Mouse (Mus musculus): ENCODE measurements around the gene Cabin1.

Gene Cabin1

DNA sequence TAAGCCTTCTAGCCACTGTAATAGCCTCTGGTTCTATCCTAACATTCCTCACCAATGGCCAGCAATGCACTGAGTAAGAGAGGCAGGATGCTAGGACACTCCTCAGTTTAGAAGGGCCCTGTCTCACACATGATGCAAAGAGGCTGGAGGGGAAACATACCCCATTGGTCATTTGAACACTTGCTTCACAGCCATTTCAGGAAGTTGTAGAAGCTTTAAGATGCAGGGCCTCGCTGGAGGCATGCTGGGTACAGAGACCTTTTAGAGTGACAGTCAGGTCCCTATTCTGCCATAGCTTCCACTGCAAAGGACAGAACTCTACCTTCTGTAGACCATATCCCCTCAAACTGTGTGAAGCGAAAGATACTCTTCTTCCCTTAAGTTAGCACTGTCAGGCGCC lies 66.4 kb downstream of the Cabin1 start:
- no peak for DNase-seq

GRCm38 (mm10) chr10:75696597-75697355 lies 67.4 kb downstream of the Cabin1 start:
- DNase-seq = no peak

GRCm38 (mm10) chr10:75695521-75695920 lies 68.6 kb downstream of the Cabin1 start:
- no peak for DNase-seq

GRCm38 (mm10) chr10:75695078-75695477 lies 69.1 kb downstream of the Cabin1 start:
- DNase-seq = no peak

DNA sequence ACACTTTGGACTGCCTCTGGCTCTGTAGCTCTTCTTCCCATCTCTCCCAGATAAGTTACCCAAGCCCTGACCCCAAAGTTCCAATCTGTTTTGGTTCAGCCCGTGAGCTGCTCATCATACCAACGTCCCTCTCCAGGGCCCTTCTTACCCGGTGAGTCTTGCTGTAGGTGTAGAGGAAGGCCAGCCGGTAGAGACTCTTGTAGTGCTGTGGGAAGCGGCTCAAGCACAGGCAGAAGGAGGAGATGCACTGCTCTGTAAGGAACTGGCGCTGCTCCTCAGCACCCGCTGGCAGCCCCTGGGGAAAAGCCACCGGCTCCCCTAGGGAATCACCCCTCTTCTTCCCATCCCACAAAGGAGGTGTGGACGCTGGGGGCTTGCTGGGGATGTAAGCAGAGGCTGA lies 69.6 kb downstream of the Cabin1 start:
- DNase-seq = no peak

DNA sequence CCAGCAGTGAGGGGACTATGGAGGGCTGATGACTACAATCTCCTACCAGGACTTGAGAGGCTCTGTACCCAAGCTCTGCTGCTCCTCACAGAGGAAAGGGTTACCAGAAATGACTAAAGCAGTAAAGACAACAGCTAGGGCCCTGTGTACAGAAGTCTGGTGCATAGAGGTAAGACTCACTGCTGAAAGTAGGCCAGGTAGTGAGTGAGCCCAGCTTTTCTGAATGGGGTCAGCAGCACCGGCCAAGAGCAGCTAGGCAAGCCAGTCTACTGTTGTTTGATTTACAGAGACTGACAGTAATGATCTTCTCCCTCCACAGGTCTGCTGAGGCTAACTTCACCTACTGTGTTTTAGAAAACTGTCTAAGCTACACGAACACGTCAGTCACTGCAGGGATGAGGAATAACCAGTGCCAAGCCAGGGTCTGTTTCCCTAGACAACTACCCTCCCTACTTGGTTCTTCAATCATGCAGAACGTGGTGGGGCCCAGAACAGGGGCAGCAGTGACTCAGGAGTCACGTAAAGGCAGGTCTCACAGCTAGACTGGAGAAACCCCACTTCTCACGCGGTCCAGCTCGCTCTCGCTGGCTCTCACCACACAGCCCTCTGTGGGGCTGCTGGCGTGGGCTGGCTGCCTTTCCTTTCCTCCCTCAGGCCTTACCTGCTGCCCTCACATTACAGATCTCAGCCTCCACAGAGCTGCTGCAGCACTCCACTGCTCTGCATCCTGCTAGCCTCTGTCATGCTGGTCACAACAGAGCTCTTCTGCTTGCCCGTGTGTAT lies 70.5 kb downstream of the Cabin1 start:
- DNase-seq = no peak

DNA sequence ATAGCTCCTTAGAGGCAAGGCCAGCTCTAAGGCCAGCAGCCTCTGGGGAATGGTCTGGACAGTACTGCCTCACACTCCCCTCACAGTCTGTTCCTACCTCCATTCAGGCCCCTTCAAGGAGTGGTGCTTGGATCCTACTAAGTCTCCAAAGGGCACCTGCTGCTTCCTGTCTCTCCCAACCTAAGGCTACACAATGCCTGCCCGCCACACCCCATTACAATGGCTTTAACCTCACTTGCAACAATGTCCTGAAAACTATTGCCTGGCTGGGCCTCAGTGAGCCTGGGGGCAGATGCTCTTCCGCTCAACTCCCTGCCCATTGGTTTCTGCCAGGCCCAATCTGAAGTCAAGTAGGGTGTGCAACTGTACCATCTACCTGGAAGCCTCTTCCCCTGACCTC lies 75.5 kb downstream of the Cabin1 start:
- no peak for DNase-seq

DNA sequence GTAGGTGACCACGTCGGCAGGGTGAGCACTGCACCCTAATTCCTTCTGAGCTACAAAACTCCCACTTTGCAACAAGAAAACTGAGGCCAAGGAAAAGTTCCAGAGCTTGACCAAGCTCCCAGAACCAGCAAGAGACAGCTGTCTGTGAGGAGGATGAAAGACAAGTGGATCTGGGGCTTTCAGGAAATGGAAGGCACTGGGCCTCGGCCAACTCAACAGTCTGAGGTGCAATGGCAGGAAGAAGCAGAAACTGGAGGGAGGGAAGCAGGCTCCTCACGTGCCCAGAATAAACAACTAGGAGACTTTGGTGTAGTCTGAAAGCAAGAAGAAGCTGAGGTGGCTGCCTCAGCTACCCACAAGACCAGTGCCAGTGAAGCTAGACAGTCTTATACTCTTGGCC lies 77.4 kb downstream of the Cabin1 start:
- DNase-seq = no peak

DNA sequence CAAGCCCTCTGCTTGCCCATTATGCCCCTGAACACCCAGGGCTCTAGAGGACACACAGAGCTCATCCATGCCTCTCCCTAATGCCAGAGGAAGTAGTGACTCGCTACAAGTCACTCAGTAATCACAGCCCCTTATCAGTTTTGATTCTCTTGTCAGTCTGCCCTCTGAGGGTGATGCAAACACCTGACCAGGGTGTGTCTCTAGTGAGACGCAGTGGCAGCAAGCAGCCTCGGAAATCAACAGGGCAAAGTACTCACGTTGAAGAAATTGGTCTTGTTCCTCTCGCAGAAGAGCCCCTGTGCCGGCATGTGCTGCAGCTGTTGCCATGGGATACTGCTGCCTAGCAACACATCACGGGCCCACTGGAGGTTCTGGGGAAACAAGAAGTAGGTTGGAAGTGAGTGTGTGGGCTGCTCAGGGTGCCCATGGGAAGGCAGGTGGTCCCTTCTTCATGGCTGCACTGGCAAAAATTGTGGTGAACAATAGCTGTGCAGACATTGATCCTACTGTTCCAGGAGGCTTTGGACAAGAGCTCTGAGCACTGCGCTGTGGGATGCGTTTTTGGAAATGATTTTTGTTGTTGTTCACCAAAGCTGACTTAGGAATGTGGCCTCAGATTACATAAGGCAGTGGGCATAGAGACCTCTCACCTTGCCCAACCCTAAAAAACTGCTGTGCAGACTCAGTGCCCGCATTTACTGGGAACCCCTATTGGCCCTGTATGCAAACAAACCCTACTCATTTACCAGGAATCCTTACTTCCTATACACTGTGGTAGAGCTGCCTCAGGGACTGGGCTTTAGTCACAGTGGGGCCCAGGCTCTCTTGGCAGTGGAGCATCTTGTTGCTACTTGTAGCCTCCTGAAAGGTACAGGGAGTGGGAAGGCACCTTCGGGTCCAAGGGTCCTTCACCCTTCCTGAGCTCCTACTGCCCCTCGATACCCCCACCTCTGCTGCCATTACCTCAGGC lies 79.8 kb downstream of the Cabin1 start:
- DNase-seq = no peak

DNA sequence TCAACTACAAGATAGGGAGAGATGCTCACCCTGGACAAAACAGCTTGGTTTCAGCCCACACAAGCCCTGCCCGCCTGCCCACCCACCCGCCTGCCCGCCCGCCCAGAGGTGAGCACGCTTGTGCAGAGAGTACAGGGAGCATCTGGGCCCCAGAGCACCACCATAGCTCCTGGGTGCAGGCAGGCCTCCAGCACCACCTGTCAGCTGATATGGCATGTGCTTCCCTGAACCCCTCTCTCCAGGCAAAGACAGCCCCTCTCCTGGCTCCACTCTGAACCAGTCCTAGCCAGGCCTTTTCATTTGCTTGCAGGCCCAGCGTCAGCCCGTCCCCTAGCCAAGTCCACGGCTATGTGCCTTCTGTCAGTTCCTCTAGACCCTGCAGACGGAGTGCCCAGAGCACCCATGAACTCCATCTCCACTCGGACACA lies 83.6 kb downstream of the Cabin1 start:
- no peak for DNase-seq

DNA sequence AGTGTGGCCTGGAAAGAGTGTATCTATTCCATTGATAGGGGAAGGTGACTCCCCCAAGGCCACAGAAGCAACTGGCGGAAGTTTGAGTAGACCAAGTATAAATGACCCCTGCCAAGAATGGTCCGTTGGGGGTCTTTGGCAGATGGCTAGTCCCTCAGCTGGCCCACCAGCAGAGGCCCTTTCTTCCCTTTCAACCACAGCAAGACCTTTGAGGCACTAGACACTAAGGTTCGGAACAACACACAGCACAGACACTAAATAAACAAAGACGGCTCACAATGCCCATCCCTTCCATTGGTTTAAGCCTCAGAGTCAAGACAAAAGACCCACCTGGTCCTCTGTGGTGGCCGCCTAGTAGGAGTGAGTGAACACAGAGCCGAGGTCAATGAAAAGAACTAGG lies 84.9 kb downstream of the Cabin1 start:
- no peak for DNase-seq

- no peak for DNase-seq
These were observed 86.2 kb downstream of the Cabin1 start for GRCm38 (mm10) chr10:75677989-75678388.

DNA sequence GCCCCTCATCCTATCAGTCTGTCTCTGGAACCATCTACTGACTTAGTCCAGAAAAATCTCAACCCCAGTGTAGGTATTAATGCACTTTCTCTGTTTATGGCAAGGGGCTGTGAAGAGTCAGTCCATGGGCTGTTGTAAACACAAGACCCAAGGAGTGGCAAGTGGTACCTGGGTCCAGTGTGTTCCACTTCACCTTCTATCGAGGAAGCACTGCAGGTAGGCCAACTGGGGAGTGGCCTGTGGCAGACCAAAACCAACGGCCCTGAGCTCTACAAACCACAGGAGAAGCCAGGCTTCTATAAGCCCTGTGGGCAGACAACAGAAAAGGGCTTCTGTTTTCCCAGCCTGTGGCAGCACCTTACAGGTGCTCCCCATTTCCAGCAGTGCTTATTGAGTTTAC lies 86.6 kb downstream of the Cabin1 start:
- no peak for DNase-seq

- no peak for DNase-seq
These were observed 87.1 kb downstream of the Cabin1 start for GRCm38 (mm10) chr10:75676819-75677565.

DNA sequence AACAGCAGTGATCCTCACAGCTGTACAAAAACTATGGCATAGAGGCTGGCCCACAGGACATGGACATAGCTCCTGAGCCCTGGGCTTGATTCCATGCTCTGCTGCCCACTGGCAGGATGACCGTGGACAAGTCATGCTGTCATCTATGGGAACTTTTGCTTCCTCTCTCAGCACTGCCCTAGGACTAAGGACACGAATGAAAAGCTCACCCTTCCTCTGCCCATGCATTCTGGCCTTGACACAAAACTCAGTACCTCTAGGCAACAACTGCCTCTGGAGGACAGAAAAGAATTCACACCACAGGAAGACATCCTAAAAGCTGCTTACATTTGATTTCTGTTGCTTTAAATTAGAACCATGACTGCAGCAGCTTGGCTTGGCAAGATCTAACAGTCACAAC lies 87.9 kb downstream of the Cabin1 start:
- no peak for DNase-seq

GRCm38 (mm10) chr10:75675594-75675993 lies 88.5 kb downstream of the Cabin1 start:
- DNase-seq = no peak

GRCm38 (mm10) chr10:75669936-75670335 lies 94.2 kb downstream of the Cabin1 start:
- no peak for DNase-seq

DNA sequence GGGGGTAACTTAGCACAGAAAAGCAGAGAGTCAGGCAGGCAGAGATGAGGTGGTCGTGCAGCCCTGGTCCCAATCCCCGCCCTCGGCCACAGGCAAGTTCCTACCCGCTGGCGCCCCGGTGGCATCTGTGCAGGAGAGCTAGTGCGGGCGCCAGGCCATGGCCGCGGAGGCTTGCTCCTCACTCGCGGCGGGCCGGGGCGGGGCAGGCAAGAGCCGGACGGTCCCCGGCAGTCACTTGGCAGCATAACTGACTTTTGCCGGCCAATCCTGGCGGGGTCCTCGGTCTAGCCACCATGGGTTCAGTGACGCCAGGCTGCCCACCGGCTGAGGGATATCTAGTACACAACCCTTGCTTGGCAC lies 96.2 kb downstream of the Cabin1 start:
- no peak for DNase-seq

GRCm38 (mm10) chr10:75667115-75667910 lies 96.8 kb downstream of the Cabin1 start:
- peak; percentile 84 for DNase-seq

DNA sequence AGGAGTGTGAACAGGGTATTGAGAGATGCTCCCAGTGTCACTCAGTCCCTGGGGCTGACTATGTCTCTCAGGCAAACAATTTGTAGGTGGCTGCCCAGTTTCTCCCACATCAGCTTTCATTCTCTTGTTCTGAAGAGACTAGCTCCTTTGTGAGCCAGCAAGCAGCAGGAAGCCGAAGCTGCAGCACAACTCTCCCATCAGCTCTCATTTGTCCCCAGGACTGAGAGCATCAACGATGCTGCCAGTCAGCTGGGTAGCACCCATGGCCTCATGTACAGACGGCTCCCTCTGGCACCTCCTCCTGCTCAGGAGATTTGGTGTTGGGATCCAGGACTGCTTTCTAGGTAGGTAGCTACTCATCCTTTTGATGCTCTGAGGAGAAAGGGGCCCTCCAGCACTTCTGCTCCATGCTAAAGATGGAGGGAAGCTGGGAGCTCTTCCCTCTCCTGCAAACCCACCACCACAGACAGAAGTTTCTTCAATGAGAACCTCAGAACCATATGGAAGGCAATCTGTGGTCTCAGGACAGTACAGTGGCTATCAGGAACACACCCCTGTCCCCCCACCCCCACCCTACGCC lies 97.6 kb downstream of the Cabin1 start:
- peak; percentile 46 for DNase-seq

DNA sequence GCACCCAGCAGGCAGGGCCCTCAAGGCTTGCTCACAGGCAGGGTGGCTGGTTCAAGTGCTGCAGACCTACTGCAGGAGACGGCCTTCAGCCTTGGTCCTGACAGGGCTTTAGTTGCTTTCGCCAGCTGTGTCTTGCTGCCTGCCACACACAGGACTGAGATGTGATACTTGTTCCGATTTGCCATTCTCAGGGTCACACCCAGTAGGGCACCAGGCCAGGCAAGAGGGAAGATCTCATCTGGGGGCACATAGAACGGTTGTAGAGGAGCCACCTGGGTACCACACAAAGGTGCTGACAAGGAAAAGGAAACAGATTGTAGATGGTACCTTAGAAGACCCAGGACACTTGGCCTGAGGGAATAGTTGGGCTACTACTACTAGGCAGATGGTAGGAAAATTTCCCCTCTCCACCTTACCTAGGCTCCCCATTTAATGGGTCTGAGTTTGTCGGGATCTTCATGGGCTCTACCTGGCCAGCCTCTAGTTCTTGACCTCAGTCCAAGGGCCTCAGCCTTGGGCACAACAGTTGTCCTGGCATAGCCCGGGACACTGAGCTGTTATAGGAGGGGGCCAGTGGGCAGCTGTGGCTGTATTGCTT lies 99.4 kb downstream of the Cabin1 start:
- no peak for DNase-seq

Measured in thymus, postnatal 4 days (tissue).